Mouse (Mus musculus) brain, embryonic 18.5 days (tissue): ENCODE data around the gene Neurl1b.

Experiments used
- DNase-seq: peaks from one replicate; pipeline ENCODE4 v3.0.0-alpha.2; 2012; ENCODE audit warnings: low read depth, low spot score

Gene Neurl1b

GRCm38 (mm10) chr17:26414523-26415354 is at the start of gene Neurl1b:
TSS of gene Neurl1b (plus strand) at chr17:26414829.
- DNase-seq = no peak

GRCm38 (mm10) chr17:26366792-26367191 is 47.8 kb upstream of the Neurl1b start:
- DNase-seq = no peak

- no peak for DNase-seq
Observed at GRCm38 (mm10) chr17:26368336-26368992, 46.2 kb upstream of the Neurl1b start.

- DNase-seq = no peak
Observed at GRCm38 (mm10) chr17:26370521-26371245, 43.9 kb upstream of the Neurl1b start.

DNA sequence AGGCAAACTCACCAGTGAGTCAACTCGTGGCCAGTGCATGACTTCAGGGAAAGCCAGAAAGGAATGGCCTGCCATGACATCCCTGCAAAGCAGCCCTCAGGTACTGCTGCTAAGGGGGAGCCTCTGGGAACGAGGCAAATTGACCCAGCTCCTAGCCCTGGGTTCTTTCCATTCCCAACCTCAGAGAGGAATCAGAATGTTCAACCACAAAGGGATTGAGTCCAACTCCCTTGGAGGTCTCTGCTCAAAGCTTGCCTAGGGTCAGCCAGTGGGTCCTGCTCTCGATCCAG is 43.4 kb upstream of the Neurl1b start:
- DNase-seq = no peak

GRCm38 (mm10) chr17:26373211-26373610 is 41.4 kb upstream of the Neurl1b start:
- no peak for DNase-seq

- DNase-seq = no peak
Observed at GRCm38 (mm10) chr17:26376416-26376815, 38.2 kb upstream of the Neurl1b start.

DNA sequence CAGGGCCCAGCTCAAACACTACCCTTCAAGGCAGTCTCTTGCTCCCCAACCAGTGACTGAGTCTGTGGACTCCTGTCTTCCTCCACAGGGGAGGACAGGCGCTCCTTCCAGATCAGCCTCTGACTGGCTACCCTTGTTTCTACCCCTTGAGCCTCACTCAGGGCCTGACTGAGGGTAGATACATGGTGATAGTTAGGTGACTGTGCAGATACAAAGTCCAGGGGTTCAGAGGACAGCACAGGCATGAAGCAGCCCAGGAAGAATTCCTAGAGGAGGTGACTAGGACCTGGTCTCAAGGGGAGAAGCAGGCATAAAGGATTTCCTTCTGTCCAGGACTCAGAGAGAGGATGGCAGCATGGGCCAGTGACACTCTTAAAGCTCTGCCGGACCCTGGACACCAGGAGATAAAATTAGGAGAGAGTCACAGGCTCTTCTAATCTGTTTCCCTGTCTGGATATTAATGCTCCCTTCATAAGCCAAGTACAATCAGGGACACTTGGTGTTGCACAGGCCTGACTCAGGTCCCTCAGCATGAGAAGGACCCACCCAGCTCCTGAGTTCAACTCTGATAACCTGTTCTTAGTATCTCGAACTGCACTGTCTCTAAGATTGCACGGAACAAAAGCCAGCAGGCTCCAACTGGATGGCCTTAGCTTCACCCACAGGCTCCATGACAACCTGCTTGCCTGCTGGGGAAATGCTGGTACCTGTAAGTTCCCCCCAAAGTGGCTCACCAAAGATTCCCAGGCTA is 37.5 kb upstream of the Neurl1b start:
- no peak for DNase-seq

GRCm38 (mm10) chr17:26380280-26380985 is 34.2 kb upstream of the Neurl1b start:
- DNase-seq = no peak

DNA sequence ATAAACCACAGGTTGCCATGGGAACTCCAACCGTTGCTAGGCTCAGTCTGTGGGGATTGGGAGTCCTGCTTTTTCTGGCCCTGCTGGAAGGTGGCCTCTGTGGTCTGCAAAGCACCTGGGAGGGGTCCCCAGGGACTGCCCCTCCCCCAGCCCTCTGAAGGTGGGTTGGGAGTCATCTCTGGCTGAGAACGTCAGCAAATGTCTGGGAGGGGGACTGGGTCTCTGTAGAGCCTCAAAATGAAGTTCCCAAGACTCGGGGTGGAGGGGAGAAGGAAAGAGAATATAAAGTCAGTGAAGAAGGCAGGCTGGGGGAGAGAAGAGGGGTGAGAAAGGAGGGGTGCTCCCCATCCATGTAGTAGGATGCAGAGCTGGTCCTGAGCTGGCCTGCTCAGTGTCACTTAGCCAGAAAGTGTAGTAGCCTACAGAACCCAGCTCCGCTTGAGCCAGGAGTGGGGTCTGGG is 33.6 kb upstream of the Neurl1b start:
- peak; percentile 87 for DNase-seq

DNA sequence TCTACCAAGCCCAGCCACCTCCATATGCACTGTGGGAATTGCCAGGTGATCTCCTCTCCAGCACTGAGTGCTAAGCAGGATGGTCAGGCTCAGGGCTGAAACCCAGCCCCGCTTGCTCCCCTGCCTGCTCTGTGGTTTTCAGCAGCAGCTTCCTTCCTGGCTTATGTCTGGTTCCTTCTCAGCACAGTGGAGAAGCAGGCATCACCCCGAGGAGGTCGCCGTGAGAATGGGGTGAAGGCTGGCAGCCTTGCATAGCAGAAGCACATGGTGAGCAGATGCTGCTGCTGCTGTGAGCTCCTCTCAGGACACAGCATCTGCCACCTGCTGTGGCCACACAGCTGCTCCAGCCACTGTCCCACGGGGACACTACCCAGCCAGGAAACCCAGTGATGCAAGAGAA is 33.0 kb upstream of the Neurl1b start:
- no peak for DNase-seq

DNA sequence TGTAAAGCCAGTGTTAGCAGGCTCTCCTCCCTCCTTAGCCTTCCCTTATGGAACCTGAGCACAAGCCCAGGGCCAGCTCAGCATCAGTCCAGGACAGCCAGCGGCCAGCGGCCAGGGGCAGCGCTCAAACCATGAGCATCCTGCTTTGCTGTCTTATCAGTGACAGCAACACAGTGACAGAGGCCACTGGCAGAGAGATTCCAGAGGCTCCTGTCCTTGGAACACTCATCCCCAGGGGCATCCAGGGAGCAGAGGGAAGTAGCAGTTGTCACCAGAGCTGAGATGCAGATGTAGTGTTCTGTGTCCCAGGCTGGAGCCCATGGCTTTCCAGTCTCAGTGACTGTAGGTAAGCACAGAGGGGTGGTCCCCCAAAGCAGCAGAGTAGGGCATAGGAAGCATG is 32.5 kb upstream of the Neurl1b start:
- no peak for DNase-seq

DNA sequence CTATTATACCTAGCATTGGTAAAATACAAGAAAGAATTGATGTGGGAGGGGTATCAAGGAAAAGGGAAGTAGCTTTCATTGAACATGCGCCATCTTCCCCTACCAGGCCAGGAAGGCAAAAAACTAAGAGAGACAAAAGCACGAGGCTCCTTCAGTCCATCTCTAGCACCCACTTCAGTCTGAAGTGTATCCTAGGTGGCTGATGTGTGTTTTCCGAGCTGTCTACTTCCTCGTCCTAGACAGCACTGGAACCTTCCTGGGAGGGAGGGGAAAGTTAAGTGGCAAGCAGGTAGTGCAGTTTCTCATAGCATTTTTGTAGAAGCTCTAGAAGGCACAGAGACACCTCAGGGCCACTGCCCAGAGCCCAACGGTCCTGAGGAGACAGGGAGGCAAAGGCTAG is 31.9 kb upstream of the Neurl1b start:
- DNase-seq = no peak

- DNase-seq = no peak
Observed at GRCm38 (mm10) chr17:26384111-26384510, 30.5 kb upstream of the Neurl1b start.

GRCm38 (mm10) chr17:26385252-26386130 is 29.1 kb upstream of the Neurl1b start:
- no peak for DNase-seq

- no peak for DNase-seq
Observed at GRCm38 (mm10) chr17:26386131-26386481, 28.5 kb upstream of the Neurl1b start.

DNA sequence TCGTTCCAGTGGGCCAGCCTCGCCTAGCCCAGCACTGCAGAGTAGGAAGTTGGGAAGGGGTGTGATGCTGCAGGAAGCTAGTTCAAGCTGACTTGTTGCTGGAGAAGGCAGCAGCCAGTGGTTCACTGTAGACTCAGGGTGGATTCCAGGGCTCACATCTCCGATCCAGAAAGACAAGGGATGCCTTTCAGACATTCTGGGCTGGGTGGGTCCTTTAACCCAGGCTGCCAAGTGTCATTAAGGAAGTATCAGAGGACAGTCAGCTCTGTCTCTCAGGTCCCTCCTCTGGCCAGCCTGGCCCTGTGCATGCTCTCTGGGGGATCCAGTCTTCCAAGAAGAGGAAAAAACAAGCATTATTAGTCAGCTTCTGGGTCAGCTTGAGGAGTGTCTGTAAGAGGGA is 26.5 kb upstream of the Neurl1b start:
- DNase-seq = no peak

GRCm38 (mm10) chr17:26389241-26389640 is 25.4 kb upstream of the Neurl1b start:
- no peak for DNase-seq

- no peak for DNase-seq
Observed at GRCm38 (mm10) chr17:26390666-26391065, 24.0 kb upstream of the Neurl1b start.

DNA sequence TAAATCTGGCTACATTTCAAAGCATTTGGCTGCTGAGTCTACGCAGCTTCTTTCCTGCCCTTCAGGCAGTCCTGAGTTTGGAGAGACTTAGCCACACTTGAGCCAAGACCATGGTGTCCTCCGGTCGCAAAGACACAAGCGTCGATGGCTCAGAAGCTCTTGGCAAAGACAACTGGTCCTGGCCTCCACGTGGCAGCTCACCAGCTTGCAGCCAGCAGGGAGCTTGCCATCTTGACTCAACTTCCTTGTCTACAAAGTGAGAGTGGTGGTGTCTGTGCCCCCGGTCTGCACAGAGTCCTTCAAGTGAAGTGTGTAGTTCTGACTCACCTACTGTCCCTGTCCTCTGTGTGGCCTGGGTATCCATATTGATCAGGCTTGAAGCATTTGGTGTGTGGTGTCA is 22.3 kb upstream of the Neurl1b start:
- no peak for DNase-seq
